Mouse (Mus musculus) testis, postnatal 10 days (tissue): ENCODE results near the gene Styk1.

Source experiments
- DNase-seq: peaks from one replicate; pipeline ENCODE4 v3.0.0; 2021; ENCODE audit warnings: low spot score

Gene Styk1

GRCm38 (mm10) chr6:131353352-131353919, at the start of gene Styk1:
Gene Styk1, minus strand, starts transcription at chr6:131353597.
- peak; percentile 77 for DNase-seq

- DNase-seq: peak; percentile 46
Observed at GRCm38 (mm10) chr6:131403036-131403435, 49.6 kb upstream of the Styk1 start.

GRCm38 (mm10) chr6:131402606-131403005, 49.2 kb upstream of the Styk1 start:
- DNase-seq: no peak

GRCm38 (mm10) chr6:131401259-131401658, 47.9 kb upstream of the Styk1 start:
- DNase-seq: no peak

GRCm38 (mm10) chr6:131396650-131397049, 43.3 kb upstream of the Styk1 start:
- no peak for DNase-seq

GRCm38 (mm10) chr6:131393873-131394660, 40.7 kb upstream of the Styk1 start:
- no peak for DNase-seq

- peak; percentile 85 for DNase-seq
Observed at GRCm38 (mm10) chr6:131388040-131389021, 34.9 kb upstream of the Styk1 start, which contains the start of gene Ybx3. Gene Ybx3, minus strand, starts transcription at chr6:131388476.

- peak; percentile 64 for DNase-seq
Observed at GRCm38 (mm10) chr6:131387221-131388039, 34.0 kb upstream of the Styk1 start.

- no peak for DNase-seq
Observed at GRCm38 (mm10) chr6:131386416-131387019, 33.1 kb upstream of the Styk1 start.

- no peak for DNase-seq
Observed at GRCm38 (mm10) chr6:131385469-131385868, 32.1 kb upstream of the Styk1 start.

GRCm38 (mm10) chr6:131383713-131384330, 30.4 kb upstream of the Styk1 start:
- no peak for DNase-seq

- no peak for DNase-seq
Observed at GRCm38 (mm10) chr6:131382984-131383337, 29.6 kb upstream of the Styk1 start.

- no peak for DNase-seq
Observed at GRCm38 (mm10) chr6:131382232-131382983, 29.0 kb upstream of the Styk1 start.

- DNase-seq: no peak
Observed at GRCm38 (mm10) chr6:131378858-131379428, 25.5 kb upstream of the Styk1 start.

- no peak for DNase-seq
Observed at GRCm38 (mm10) chr6:131377378-131377777, 24.0 kb upstream of the Styk1 start.

- no peak for DNase-seq
Observed at GRCm38 (mm10) chr6:131374594-131375340, 21.4 kb upstream of the Styk1 start.

- DNase-seq: no peak
Observed at GRCm38 (mm10) chr6:131373160-131373559, 19.8 kb upstream of the Styk1 start.

- DNase-seq: no peak
Observed at GRCm38 (mm10) chr6:131370767-131371166, 17.4 kb upstream of the Styk1 start.
